In genomic region chr9:116214296-116214695, GRCm38 (mm10) we compare ENCODE assay signal across 21 mouse cellular contexts. TPM values are rescaled to one million over a fixed set of nuclear protein-coding genes. Genes with fewer than 3 reads are reported as not detected.
A peak's percentile ranks its signal among the peaks of the same experiment; 100 is the strongest.
DNase-seq lines count a peak whose midpoint lies in the region; ATAC-seq and TF ChIP-seq lines count a peak whose summit lies in the region.
"Had no signal": no experiment of that assay in that cellular context is flagged by ENCODE, and none has a peak within 500 bp of the region (broad histone marks: within the 10 kb centered on the region; RNA-seq: fewer than 3 reads in every experiment).

No protein-coding gene starts in this region.

- no peak for DNase-seq in hindbrain, embryonic 10.5 days (ENCODE audit: low spot score)
- no peak for DNase-seq in CH12.LX (ENCODE audit: extremely low read depth)
- peak; percentile 57 for DNase-seq in thymus, postnatal 25 days
- no peak for DNase-seq in adrenal gland, postnatal 14 days
- DNase-seq: adrenal gland, postnatal 36 days; B cell, adult 2 months; cerebellum, postnatal 10 days; gastrocnemius, postnatal 14 days; kidney, adult 9 months; layer of hippocampus, postnatal 36 days; midbrain, embryonic 14.5 days; right cerebral cortex, postnatal 14 days had no signal

- TF ChIP-seq POLR2A in CH12.LX (IDR thresholded peaks at IDR 0.05; ENCODE audit: low read depth, low read length) = no peak

- H3K4me2 ChIP-seq in hindbrain, embryonic 12.5 days (replicated peaks) = no peak overlapping the region
- H3K4me2 ChIP-seq in CH12.LX (ENCODE audit: insufficient read depth, low read depth, poor library complexity, severe bottlenecking) = no peak overlapping the region
- H3K4me2 ChIP-seq in limb, embryonic 15.5 days = no peak overlapping the region
- H3K4me2 ChIP-seq in hindbrain, embryonic 13.5 days = no peak overlapping the region
- H3K4me2 ChIP-seq in midbrain, embryonic 16.5 days (ENCODE audit: low read length) = no peak overlapping the region
- H3K4me2 ChIP-seq: heart, embryonic 12.5 days; liver, embryonic 15.5 days had no signal

- no peak for ATAC-seq in hindbrain, embryonic 12.5 days (ENCODE audit: low FRiP score)
- ATAC-seq in limb, embryonic 15.5 days (ENCODE audit: insufficient number of reproducible peaks, low FRiP score, low TSS enrichment, low read depth) = no peak
- no peak for ATAC-seq in hindbrain, embryonic 13.5 days (ENCODE audit: low FRiP score)
- ATAC-seq in midbrain, embryonic 16.5 days = no peak
- ATAC-seq: forebrain, embryonic 16.5 days; hindbrain, embryonic 16.5 days had no signal

- no peak for TF ChIP-seq RAD21 in CH12.LX (IDR thresholded peaks at IDR 0.05; ENCODE audit: low read depth, low read length)

- H3K36me3 ChIP-seq in hindbrain, embryonic 10.5 days = no peaks in the 10 kb centered on the region
- H3K36me3 ChIP-seq in hindbrain, embryonic 12.5 days = no peaks in the 10 kb centered on the region
- H3K36me3 ChIP-seq in CH12.LX (replicated peaks in 1 of 2; ENCODE audit: control insufficient read depth in 1 of 2, insufficient read depth in 1 of 2, low read length in 1 of 2) = no peaks in the 10 kb centered on the region
- no peaks in the 10 kb centered on the region for H3K36me3 ChIP-seq in limb, embryonic 15.5 days
- H3K36me3 ChIP-seq in hindbrain, embryonic 13.5 days = no peaks in the 10 kb centered on the region
- no peaks in the 10 kb centered on the region for H3K36me3 ChIP-seq in midbrain, embryonic 16.5 days (ENCODE audit: control insufficient read depth, insufficient read depth, low read length)
- H3K36me3 ChIP-seq: heart, embryonic 12.5 days; liver, embryonic 15.5 days had no signal

- H3K79me2 ChIP-seq in CH12.LX (replicated peaks; ENCODE audit: control insufficient read depth, extremely low read depth, insufficient read depth, poor library complexity, severe bottlenecking) = no peaks in the 10 kb centered on the region

- dilution Hi-C loops in CH12.LX (cut with MboI; ENCODE audit: extremely low pct_ligation_motif_present, extremely low pct_unique_long_range_greater_than_20kb, low sequenced_read_pairs) = no loop called here

- H3K27me3 ChIP-seq in hindbrain, embryonic 10.5 days (ENCODE audit: insufficient read depth, poor library complexity, severe bottlenecking) = no peaks in the 10 kb centered on the region
- H3K27me3 ChIP-seq in hindbrain, embryonic 12.5 days = no peaks in the 10 kb centered on the region
- no peaks in the 10 kb centered on the region for H3K27me3 ChIP-seq in CH12.LX (replicated peaks)
- no peaks in the 10 kb centered on the region for H3K27me3 ChIP-seq in limb, embryonic 15.5 days
- H3K27me3 ChIP-seq in hindbrain, embryonic 13.5 days = no peaks in the 10 kb centered on the region
- H3K27me3 ChIP-seq in midbrain, embryonic 16.5 days (ENCODE audit: control insufficient read depth, insufficient read depth, low read depth, low read length) = no peaks in the 10 kb centered on the region
- H3K27me3 ChIP-seq: heart, embryonic 12.5 days; liver, embryonic 15.5 days had no signal

- H3K4me3 ChIP-seq in hindbrain, embryonic 10.5 days = no peak overlapping the region
- H3K4me3 ChIP-seq in hindbrain, embryonic 12.5 days = no peak overlapping the region
- no peak overlapping the region for H3K4me3 ChIP-seq in CH12.LX (replicated peaks in 1 of 3; ENCODE audit: low read depth in 2 of 3, low read length in 2 of 3, poor library complexity in 1 of 3)
- H3K4me3 ChIP-seq in limb, embryonic 15.5 days = no peak overlapping the region
- H3K4me3 ChIP-seq in hindbrain, embryonic 13.5 days = no peak overlapping the region
- no peak overlapping the region for H3K4me3 ChIP-seq in midbrain, embryonic 16.5 days (ENCODE audit: low read depth, low read length)
- H3K4me3 ChIP-seq: erythroblast, embryonic 14.5 days; heart, embryonic 12.5 days; liver, embryonic 15.5 days had no signal

- in situ Hi-C loops in CH12.LX (cut with MboI; ENCODE audit: low pct_ligation_motif_present, low pct_unique_long_range_greater_than_20kb, low sequenced_read_pairs) = loop anchor here (5.0 to 10.0 kb wide), 2 partner anchors 37 to 111 kb away; partner anchors contain the start of gene Tgfbr2

- no peak for TF ChIP-seq EP300 in CH12.LX (IDR thresholded peaks at IDR 0.05; ENCODE audit: low read length)

- peak overlapping the region; percentile 64 for H3K27ac ChIP-seq in hindbrain, embryonic 10.5 days
- no peak overlapping the region for H3K27ac ChIP-seq in hindbrain, embryonic 12.5 days
- H3K27ac ChIP-seq in CH12.LX (ENCODE audit: insufficient read depth, low read depth) = peak overlapping the region; percentile 25; the same call in 1 of the 2 replicates
- H3K27ac ChIP-seq in limb, embryonic 15.5 days = peak overlapping the region; percentile 33
- no peak overlapping the region for H3K27ac ChIP-seq in hindbrain, embryonic 13.5 days
- H3K27ac ChIP-seq in midbrain, embryonic 16.5 days (ENCODE audit: low read length) = no peak overlapping the region
- H3K27ac ChIP-seq: liver, embryonic 15.5 days had no signal

- peaks cover 34% of the 10 kb centered on the region for H3K4me1 ChIP-seq in hindbrain, embryonic 10.5 days (replicated peaks)
- H3K4me1 ChIP-seq in hindbrain, embryonic 12.5 days = peaks cover 20% of the 10 kb centered on the region
- H3K4me1 ChIP-seq in CH12.LX (ENCODE audit: control insufficient read depth in 1 of 2, insufficient read depth in 2 of 2) = peaks cover 28 to 67% of the 10 kb centered on the region in 2 experiments
- H3K4me1 ChIP-seq in limb, embryonic 15.5 days = peaks cover 29% of the 10 kb centered on the region
- peaks cover 13% of the 10 kb centered on the region for H3K4me1 ChIP-seq in hindbrain, embryonic 13.5 days (replicated peaks)
- no peaks in the 10 kb centered on the region for H3K4me1 ChIP-seq in midbrain, embryonic 16.5 days (ENCODE audit: control insufficient read depth, insufficient read depth, low read length)
- H3K4me1 ChIP-seq: liver, embryonic 15.5 days had no signal

- H3K9me3 ChIP-seq in hindbrain, embryonic 10.5 days = peaks cover 5% of the 10 kb centered on the region; the same call in 1 of the 2 replicates
- no peaks in the 10 kb centered on the region for H3K9me3 ChIP-seq in hindbrain, embryonic 12.5 days (replicated peaks)
- H3K9me3 ChIP-seq in CH12.LX (replicated peaks; ENCODE audit: low read length) = peaks cover 4% of the 10 kb centered on the region
- H3K9me3 ChIP-seq in limb, embryonic 15.5 days = no peaks in the 10 kb centered on the region
- no peaks in the 10 kb centered on the region for H3K9me3 ChIP-seq in hindbrain, embryonic 13.5 days
- H3K9me3 ChIP-seq in midbrain, embryonic 16.5 days (replicated peaks; ENCODE audit: control insufficient read depth, low read length, poor library complexity, severe bottlenecking) = no peaks in the 10 kb centered on the region
- H3K9me3 ChIP-seq: liver, embryonic 15.5 days had no signal

- no peak for TF ChIP-seq CTCF in CH12.LX (conservative IDR thresholded peaks at IDR 0.05 in 1 of 2, IDR thresholded peaks at IDR 0.05 in 1 of 2; ENCODE audit: low read depth in 2 of 2, low read length in 2 of 2)

- no peak overlapping the region for H3K9ac ChIP-seq in hindbrain, embryonic 12.5 days
- H3K9ac ChIP-seq in CH12.LX (ENCODE audit: insufficient read depth, low read depth) = no peak overlapping the region
- no peak overlapping the region for H3K9ac ChIP-seq in limb, embryonic 15.5 days
- H3K9ac ChIP-seq in hindbrain, embryonic 13.5 days = no peak overlapping the region
- no peak overlapping the region for H3K9ac ChIP-seq in midbrain, embryonic 16.5 days (ENCODE audit: low read depth, low read length)
- H3K9ac ChIP-seq: heart, embryonic 12.5 days; liver, embryonic 15.5 days had no signal

- WGBS in hindbrain, embryonic 10.5 days = 79% methylated on average over 6 of the region's 6 CpGs
- WGBS in hindbrain, embryonic 12.5 days = 77% methylated on average over 6 of the region's 6 CpGs
- WGBS in limb, embryonic 15.5 days = 84% methylated on average over 6 of the region's 6 CpGs
- WGBS in hindbrain, embryonic 13.5 days = 83% methylated on average over 6 of the region's 6 CpGs
- WGBS in midbrain, embryonic 16.5 days = 85% methylated on average over 6 of the region's 6 CpGs

TF ChIP-seq in CH12.LX, 34 proteins besides CTCF, POLR2A, EP300 and RAD21:
- TF ChIP-seq MYC (IDR thresholded peaks at IDR 0.05; ENCODE audit: low read depth, low read length) = no peak
- peak; percentile 2; the same call in 1 of the 2 replicates for TF ChIP-seq IRF4 (IDR thresholded peaks at IDR 0.05; ENCODE audit: low read depth, low read length)
- TF ChIP-seq PAX5 (IDR thresholded peaks at IDR 0.05; ENCODE audit: low read length) = no peak

RNA-seq across cellular contexts. Expression of gene Tgfbr2, which starts 39.1 kb away (rescaled TPM):
- polyA plus RNA-seq in hindbrain, embryonic 10.5 days (2016; fragmentation: Nextera tagmentation; extraction: Ambion mirVana) = 8.3 and 8.4 TPM in 2 replicates
- 18.9 and 19.3 TPM in 2 replicates for polyA plus RNA-seq in hindbrain, embryonic 12.5 days (2016; fragmentation: Nextera tagmentation; extraction: Ambion mirVana)
- total RNA-seq in CH12.LX (2012; rRNA removed) (43.0 and 46.3 TPM in 2 replicates), CH12.LX (2014; rRNA removed) (19.6 and 21.2 TPM in 2 replicates)
- polyA plus RNA-seq in CH12.LX (2012; ENCODE audit: insufficient read length, low read depth) = 37.4 and 42.8 TPM in 2 replicates
- polyA plus RNA-seq in limb, embryonic 15.5 days (2015; fragmentation: Nextera tagmentation; extraction: Ambion mirVana) = 65.2 and 69.0 TPM in 2 replicates
- total RNA-seq in adrenal gland, postnatal 14 days (2021) = 62.4 and 84.4 TPM in 2 replicates
- polyA plus RNA-seq in hindbrain, embryonic 13.5 days (2015; fragmentation: Nextera tagmentation; extraction: Ambion mirVana) = 8.9 and 9.0 TPM in 2 replicates
- polyA plus RNA-seq in midbrain, embryonic 16.5 days (2015; fragmentation: Nextera tagmentation; extraction: Ambion mirVana) = 7.1 and 7.7 TPM in 2 replicates

Comparison
In these comparisons a context has a peak if more than half of its experiments do, and no peak if none do; other contexts are left out.
1. H3K27ac ChIP-seq: peak in hindbrain, embryonic 10.5 days (single experiment), CH12.LX (single experiment) and limb, embryonic 15.5 days (single experiment); none in hindbrain, embryonic 12.5 days (single experiment), hindbrain, embryonic 13.5 days (single experiment) and midbrain, embryonic 16.5 days (single experiment).